Mouse (Mus musculus) liver, adult 2 months (tissue): ENCODE results near the gene Prkcb.

ENCODE experiments used
- CTCF ChIP-seq: fragments of 200-500 bp; IDR thresholded peaks from 2 replicates; pipeline ENCODE4 v1.5.1; 2011; ENCODE audit warnings: low read depth, low read length, control low read depth
- POLR2A ChIP-seq: fragments of 200-500 bp; IDR thresholded peaks from 2 replicates; pipeline ENCODE4 v1.6.1; 2011; ENCODE audit warnings: low read length, control low read depth; ENCODE audit not compliant: insufficient read depth; ENCODE audit errors: extremely low read depth

DNA sequence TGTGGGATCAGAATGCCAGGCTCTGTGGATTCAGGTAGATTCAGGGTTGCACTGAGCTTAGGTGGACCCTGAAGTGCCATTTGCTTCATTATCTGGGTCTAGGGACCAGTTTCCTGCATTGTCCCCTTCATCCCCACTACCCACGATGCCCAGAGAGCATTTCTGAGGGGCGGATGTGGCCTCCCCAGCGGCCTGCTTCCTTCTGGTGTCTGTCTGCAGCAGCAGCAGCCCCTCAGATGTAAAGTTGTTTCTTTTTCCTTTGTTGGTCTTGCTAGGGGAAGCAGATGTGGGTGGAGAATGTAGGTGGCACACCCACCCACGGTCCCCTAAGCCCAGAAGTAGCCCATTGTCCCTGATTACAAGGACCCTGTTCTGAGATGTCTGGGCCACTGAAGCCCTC, 99.3 kb downstream of the Prkcb start:
- TF ChIP-seq POLR2A (no peak), CTCF (no peak)
